Mouse (Mus musculus) forebrain, embryonic 10.5 days (tissue): ENCODE data around the gene Ssu72. TPM values are rescaled to one million over a fixed set of nuclear protein-coding genes. Genes with fewer than 3 reads are reported as not detected.

Experiments
- DNase-seq: peaks from one replicate; pipeline ENCODE4 v3.0.0-alpha.2; 2017; ENCODE audit warnings: low spot score; ENCODE audit errors: extremely low spot score
- H3K27ac ChIP-seq: fragments of 300-500 bp; sonication (generic); 2 replicates; pipeline ENCODE4 v1.5.1; 2016; ENCODE audit warnings: mild to moderate bottlenecking
- H3K27me3 ChIP-seq: fragments of 300-500 bp; sonication (generic); 2 replicates; pipeline ENCODE4 v1.6.1; 2016; ENCODE audit warnings: mild to moderate bottlenecking; ENCODE audit not compliant: poor library complexity, severe bottlenecking
- H3K36me3 ChIP-seq: fragments of 300-500 bp; sonication (generic); replicated peaks from 2 replicates; pipeline ENCODE4 v1.6.1; 2016; ENCODE audit warnings: mild to moderate bottlenecking, moderate library complexity
- H3K4me1 ChIP-seq: fragments of 300-500 bp; sonication (generic); 2 replicates; pipeline ENCODE4 v1.6.1; 2016
- H3K4me3 ChIP-seq: fragments of 300-500 bp; sonication (generic); 2 replicates; pipeline ENCODE4 v1.5.1; 2016; ENCODE audit warnings: mild to moderate bottlenecking, moderate library complexity
- H3K9me3 ChIP-seq: fragments of 300-500 bp; sonication (generic); 2 replicates; pipeline ENCODE4 v1.6.1; 2016; ENCODE audit warnings: mild to moderate bottlenecking, moderate library complexity
- WGBS: fragments of 180-500 bp; shearing (Covaris S2); methylation state at CpG from one replicate; pipeline ENCODE4 v1.1.7; 2016; 5-methylcytosine and 5-hydroxymethylcytosine counted together
- polyA plus RNA-seq: library from polyadenylated mRNA; unstranded; fragments of >200 nt; fragmentation: Nextera tagmentation; extraction: Ambion mirVana; gene quantifications from 2 replicates; pipeline ENCODE4 v1.2.1, GENCODE M21; 2016

Ssu72 gene
- polyA plus RNA-seq, 1 experiment from 2014 or later: 164 TPM

DNA sequence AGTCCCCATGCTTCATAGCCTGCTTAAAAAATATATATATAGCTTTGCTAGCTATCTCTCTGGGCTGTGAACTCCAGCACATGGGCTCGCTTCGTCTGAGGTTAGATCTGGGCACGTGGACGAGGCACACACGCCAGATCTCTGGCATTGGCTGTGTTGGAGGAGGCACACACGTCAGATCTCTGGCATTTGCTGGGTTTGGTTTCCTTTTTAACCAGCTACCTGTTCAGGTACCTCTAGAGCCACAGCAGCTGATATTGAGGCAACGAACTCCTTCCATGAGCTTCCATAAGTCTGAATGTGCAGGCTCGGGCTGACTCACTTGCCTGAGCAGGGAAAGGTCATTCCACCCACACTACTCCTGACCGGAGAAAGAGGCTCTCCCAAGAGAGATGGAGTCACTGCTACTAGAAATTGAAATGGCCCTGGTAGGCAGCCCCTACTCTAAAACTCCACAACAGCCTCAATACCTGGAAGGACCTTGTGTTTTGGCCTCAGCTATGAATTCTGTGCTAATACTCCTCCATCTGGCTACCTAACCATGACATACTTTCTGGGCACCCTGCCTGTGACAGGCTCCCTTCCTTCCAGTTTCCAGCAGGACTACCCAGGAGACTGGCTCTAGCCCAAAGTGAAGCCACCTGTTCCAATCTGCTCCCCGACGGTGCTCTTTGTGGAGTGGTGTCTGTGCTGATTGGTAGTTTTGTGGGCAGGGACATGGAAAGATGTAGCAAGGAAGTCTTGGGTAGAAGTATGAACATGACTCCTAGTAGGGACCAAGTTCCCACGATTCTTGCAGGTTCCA is 13.8 kb upstream of the Ssu72 start:
- Histone ChIP-seq H3K27me3 (peaks cover 32% of the 10 kb centered on the region), H3K27ac (no peak overlapping the region), H3K4me1 (peaks cover 20% of the 10 kb centered on the region), H3K4me3 (no peak overlapping the region), H3K36me3 (no peaks in the 10 kb centered on the region), H3K9me3 (no peaks in the 10 kb centered on the region)
- DNase-seq: no peak
- 86% methylated on average over 12 of the region's 12 CpGs for WGBS

DNA sequence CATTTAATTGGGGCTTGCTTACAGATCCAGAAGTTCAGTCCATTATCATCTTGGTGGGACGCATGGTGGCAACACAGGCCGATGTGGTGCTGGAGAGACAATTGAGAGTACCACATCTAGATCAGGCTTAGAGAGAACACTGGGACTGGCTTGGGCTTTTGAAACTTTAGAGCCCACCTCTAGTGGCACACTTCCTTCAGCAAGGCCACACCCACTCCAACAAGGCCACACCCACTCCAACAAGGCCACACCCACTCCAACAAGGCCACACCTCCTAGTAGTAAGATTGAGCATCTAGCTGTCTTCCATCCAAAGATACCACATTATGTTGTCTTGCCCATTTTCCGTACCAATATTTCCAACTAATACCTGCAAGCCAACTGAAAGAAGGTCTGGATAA is 12.2 kb upstream of the Ssu72 start:
- DNase-seq: no peak
- peaks cover 23% of the 10 kb centered on the region for H3K4me1 ChIP-seq
- WGBS: 96% methylated on average over 3 of the region's 3 CpGs
- no peak overlapping the region for H3K27ac ChIP-seq
- no peaks in the 10 kb centered on the region for H3K36me3 ChIP-seq
- H3K4me3 ChIP-seq: no peak overlapping the region
- H3K27me3 ChIP-seq: peaks cover 46% of the 10 kb centered on the region
- H3K9me3 ChIP-seq: no peaks in the 10 kb centered on the region

DNA sequence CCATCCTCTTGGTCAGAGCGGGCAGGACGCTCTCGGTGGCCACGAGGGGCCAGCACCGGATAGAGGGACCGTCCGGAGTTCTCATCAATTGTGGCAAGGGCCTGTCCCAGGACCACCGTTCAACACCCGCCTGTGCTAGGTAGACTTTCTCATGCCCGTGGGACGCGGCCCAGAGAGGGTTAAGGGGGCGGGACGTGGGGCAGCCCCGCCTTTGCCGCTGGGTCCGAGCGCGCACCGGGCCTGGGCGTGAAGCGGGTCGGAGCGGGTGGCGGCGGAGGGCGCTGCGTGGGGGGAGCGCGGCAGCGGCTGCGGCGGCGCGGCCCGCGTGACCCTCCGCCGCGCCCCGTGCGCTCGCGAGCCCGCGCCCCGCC is 10.5 kb upstream of the Ssu72 start, which contains the start of gene Fndc10:
TSS of gene Fndc10 (plus strand) at position 232 of the 371 bp plus-strand sequence.
- peaks cover 23% of the 10 kb centered on the region for H3K4me1 ChIP-seq
- under 1% methylated on average over 47 of the region's 47 CpGs for WGBS
- H3K27ac ChIP-seq: peak within 1 kb of the TSS; percentile 82
- H3K4me3 ChIP-seq: peak within 1 kb of the TSS; percentile 82
- no peaks in the 10 kb centered on the region for H3K36me3 ChIP-seq
- no peaks in the 10 kb centered on the region for H3K9me3 ChIP-seq
- DNase-seq: peak; percentile 69
- H3K27me3 ChIP-seq: peaks cover 46% of the 10 kb centered on the region

DNA sequence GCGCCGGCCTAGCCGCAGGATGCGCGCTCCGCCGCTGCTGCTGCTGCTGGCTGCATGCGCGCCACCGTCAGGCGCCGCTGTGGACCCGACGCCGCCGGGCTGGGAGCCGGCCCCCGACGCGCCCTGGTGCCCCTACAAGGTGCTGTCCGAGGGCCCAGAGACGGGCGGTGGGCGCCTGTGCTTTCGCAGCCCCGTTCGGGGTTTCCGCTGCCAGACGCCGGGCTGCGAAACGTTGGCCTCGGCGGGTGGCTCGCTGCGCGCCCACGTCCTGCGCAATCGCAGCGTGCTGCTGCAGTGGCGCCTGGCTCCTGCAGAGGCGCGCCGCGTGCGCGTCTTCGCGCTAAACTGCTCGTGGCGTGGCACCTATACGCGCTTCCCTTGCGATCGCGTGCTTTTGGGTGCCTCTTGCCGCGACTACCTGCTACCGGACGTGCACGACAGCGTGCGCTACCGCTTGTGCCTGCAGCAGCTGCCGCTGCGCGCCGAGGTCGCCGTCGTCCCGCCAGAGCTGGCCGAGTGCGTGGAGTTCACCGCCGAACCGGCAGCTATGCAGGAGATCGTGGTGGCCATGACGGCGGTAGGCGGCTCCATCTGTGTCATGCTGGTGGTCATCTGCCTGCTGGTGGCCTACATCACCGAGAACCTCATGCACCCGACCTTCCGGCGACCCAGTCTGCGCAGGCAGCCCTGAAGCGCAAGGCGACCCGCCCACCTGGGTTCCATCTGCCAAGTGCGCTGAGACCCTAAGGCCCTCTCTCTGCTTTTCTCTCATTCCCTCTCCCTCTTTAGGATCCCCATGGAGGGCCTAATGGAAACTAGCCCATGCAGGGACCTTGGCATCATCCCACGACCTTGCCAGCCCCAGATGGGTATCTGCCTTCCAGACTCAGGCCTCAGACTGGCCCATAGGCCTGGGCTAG is 9.9 kb upstream of the Ssu72 start:
- under 1% methylated on average over 92 of the region's 92 CpGs for WGBS
- DNase-seq: peak; percentile 49
- Histone ChIP-seq H3K4me1 (peaks cover 23% of the 10 kb centered on the region), H3K9me3 (no peaks in the 10 kb centered on the region), H3K27me3 (peaks cover 46% of the 10 kb centered on the region), H3K27ac (peak overlapping the region; percentile 82), H3K36me3 (no peaks in the 10 kb centered on the region), H3K4me3 (peak overlapping the region; percentile 82)

DNA sequence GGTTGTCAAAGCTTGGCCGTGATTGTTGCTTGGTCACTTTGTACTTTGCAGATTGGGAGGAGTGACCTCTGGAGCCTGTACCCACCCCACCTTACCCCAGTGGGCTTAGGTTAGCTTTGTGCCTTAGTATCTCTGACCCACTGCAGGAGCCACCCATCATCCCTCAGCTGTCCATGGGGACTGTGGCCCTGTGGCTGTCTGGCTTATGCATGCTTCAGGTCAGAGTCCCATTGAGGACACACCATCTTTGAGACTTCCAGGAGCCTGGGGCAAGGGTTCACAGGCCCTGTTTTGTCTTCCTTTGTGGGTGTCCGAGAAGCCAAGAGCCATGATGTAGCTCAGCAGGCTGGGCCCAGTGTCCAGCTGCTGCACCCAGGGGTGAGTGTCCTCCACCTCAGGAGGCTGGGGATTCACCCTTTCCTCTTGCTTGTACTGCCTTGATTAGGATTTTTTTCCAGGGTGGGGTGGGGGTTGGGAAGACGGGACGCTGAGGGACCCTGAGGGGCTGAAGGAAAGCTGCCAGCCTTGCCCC is 9.0 kb upstream of the Ssu72 start:
- peaks cover 46% of the 10 kb centered on the region for H3K27me3 ChIP-seq

DNA sequence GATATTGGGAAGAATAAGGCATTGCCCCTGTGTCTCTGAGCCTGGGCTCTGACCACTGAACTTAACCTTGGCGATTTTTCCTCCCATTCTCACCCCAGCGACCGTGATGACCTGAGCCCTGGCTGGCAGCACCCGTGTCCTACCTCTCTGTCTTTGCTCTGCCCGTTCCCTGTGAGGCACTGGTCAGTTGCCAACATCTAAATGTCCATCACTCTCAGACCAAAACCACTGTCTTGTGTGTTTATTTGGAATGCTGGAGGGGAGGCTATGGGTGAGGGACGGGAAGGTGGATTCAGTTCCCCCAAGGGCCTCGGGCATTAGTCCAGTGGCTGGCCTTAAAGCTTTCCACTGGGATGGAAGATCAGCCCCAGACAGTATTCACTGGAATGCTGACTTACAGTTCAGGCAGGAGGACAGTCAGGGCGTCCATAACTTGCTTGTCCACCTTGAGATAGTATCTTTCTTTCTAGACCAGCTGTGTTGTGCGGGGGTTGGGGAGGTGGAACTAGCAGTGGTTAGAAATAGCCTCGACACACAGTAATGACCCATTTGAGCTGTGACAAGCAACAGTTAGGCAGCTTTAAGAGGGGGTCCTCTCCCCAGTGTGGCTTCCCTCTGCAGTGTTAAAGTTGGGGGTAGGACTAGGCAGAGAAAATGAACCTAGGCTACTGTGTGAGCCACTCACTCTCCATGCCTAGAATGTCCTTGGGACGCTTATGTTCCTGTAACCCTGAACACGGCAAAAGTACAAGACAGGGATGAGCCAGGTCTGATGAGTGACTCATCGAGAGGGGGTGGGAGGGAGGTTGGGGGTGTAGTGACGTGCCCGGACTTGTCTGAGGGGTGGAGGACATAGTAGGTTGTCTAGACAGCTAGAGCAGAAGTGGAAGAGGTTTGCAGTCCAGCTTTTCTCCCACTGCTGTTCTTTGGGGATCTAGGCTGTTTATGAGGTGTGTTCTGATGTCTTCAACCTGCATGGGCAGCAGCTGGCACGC is 8.0 kb upstream of the Ssu72 start:
- Histone ChIP-seq H3K27ac (no peak overlapping the region), H3K4me1 (peaks cover 23% of the 10 kb centered on the region), H3K9me3 (no peaks in the 10 kb centered on the region), H3K27me3 (peaks cover 46% of the 10 kb centered on the region), H3K36me3 (no peaks in the 10 kb centered on the region), H3K4me3 (no peak overlapping the region)
- whole genome bisulfite sequencing: 78% methylated on average over 16 of the region's 16 CpGs
- no peak for DNase-seq

More for the DNA sequence above, 9.0 kb upstream of the Ssu72 start:
- 83% methylated on average over 4 of the region's 4 CpGs for WGBS
- H3K4me1 ChIP-seq: peaks cover 23% of the 10 kb centered on the region
- no peaks in the 10 kb centered on the region for H3K36me3 ChIP-seq
- no peak overlapping the region for H3K27ac ChIP-seq
- DNase-seq: no peak
- peak overlapping the region; percentile 82 for H3K4me3 ChIP-seq
- H3K9me3 ChIP-seq: no peaks in the 10 kb centered on the region

DNA sequence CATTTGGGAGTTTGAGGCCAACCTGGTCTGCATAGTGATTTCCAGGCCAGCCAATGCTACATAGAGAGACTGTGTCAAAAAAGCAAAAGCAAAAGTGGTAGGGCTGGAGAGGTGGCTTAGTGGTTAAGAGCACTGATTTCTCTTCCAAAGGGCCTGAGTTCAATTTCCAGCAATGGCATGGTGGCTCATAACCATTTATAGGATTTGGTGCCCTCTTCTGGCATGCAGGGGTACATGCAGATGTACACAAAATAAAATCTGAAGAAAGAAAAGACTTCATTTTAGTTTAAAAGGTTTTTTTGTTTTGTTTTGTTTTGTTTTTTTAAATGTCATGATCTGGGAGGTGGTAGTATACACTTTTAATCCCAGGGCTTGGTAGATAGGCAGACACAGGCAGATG is 4.2 kb upstream of the Ssu72 start:
- H3K36me3 ChIP-seq: no peaks in the 10 kb centered on the region
- H3K27me3 ChIP-seq: peaks cover 18% of the 10 kb centered on the region
- peaks cover 15% of the 10 kb centered on the region for H3K4me1 ChIP-seq
- H3K9me3 ChIP-seq: no peaks in the 10 kb centered on the region
- DNase-seq: no peak
- no peak overlapping the region for H3K4me3 ChIP-seq
- no peak overlapping the region for H3K27ac ChIP-seq

DNA sequence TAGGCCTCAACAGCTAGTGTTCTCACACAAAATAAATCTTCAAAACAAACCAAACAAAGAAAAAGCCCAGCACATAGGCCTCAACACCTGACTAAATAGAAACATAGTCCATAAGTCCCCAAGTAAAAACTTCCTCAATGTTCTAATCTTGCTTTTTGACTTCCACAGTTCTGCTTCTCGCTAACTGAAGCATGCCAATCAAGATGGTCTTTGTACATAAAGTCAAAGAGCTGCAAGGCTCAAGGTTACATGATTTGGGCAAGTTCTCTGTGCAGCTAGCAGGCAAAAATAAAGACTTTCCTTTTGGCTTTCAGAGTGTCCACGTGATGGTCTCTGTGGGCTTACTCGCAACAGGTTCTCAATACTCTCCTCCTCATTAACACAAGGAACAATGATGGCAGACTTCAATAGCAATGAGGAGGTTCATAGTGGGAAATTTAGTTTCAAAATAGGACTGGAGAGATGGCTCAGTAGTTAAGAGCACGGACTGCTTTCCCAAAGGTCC is 1.1 kb upstream of the Ssu72 start:
- no peak for DNase-seq
- WGBS: 92% methylated on average over 4 of the region's 4 CpGs
- Histone ChIP-seq H3K4me1 (peaks cover 24% of the 10 kb centered on the region), H3K27ac (no peak overlapping the region), H3K4me3 (peak overlapping the region; percentile 100; the same call in 1 of the 2 replicates), H3K36me3 (no peaks in the 10 kb centered on the region), H3K27me3 (no peaks in the 10 kb centered on the region), H3K9me3 (no peaks in the 10 kb centered on the region)

DNA sequence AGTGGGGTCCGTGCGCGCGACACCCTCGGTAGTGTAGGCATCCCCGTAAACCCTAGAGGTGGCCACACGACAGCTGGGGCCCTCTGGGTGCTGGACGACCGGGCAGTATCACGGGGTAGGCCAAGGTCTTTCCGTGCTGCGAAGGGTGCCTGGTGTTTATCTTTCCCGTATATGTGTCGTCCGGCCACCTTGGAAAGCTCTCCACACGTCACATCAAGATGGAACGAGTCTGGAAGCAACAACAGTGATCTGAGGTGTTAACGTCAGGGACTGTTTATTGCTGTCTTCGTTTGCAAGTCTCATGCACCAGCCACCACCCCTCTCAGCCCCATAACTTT is 961 bp downstream of the Ssu72 start:
- WGBS: under 1% methylated on average over 19 of the region's 19 CpGs

DNA sequence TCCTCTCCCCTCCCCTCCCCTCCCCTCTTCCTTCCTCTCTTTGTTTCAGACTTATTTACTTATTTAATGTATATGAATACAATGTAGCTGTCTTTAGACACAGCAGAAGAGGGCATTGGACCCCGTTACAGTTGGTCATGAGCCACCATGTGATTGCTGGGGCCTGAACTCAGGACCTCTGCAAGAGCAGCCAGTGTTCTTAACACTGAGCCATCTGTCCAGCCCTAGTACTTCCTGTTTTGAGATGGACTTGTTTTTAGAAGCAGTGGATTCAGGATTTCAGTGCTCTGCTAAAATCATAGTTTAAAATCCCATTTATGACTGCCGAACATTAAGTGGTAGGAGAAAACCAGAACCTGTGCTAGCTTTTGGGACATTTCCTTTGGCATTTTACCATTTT is 4.0 kb downstream of the Ssu72 start:
- WGBS: 90% methylated on average over 2 of the region's 2 CpGs

More for the DNA sequence above, 961 bp downstream of the Ssu72 start:
- Histone ChIP-seq H3K4me1 (peaks cover 30% of the 10 kb centered on the region), H3K9me3 (no peaks in the 10 kb centered on the region), H3K36me3 (peaks cover 4% of the 10 kb centered on the region; the same call in 1 of the 2 replicates), H3K27ac (peak overlapping the region; percentile 96), H3K27me3 (no peaks in the 10 kb centered on the region), H3K4me3 (peak overlapping the region; percentile 100)
- no peak for DNase-seq

DNA sequence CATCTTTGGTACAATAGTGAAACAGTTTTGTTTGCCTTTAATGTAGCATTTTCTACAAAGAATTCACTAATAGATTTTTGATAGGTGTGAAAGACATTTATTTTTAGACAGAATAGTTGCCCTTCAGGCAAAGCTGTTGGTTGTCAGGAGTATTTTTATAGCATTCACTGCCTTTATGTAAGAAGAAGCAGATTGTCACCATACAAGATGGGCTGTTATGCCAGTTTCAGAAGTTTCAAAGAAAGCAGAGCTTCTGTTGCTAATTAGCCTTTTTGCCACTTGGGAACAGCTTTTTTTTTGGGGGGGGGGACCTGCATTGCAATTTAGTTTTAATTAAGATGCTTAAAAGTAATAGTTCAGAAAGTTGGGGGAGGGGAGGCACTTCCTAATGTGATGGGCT is 4.4 kb downstream of the Ssu72 start:
- Histone ChIP-seq H3K9me3 (no peaks in the 10 kb centered on the region), H3K4me1 (peaks cover 29% of the 10 kb centered on the region), H3K27ac (no peak overlapping the region), H3K4me3 (no peak overlapping the region), H3K36me3 (peaks cover 10% of the 10 kb centered on the region), H3K27me3 (no peaks in the 10 kb centered on the region)
- DNase-seq: no peak

More for the DNA sequence above, 4.0 kb downstream of the Ssu72 start:
- Histone ChIP-seq H3K36me3 (peaks cover 8% of the 10 kb centered on the region), H3K9me3 (no peaks in the 10 kb centered on the region), H3K27me3 (no peaks in the 10 kb centered on the region), H3K4me3 (no peak overlapping the region), H3K27ac (no peak overlapping the region), H3K4me1 (peaks cover 33% of the 10 kb centered on the region)
- DNase-seq: no peak
